Mouse (Mus musculus) cortical plate, adult 2 months (tissue): ENCODE results near the gene AC134908.4. TPM values are rescaled to one million over a fixed set of nuclear protein-coding genes. Genes with fewer than 3 reads are reported as not detected.

ENCODE experiments used
- H3K27ac ChIP-seq: fragments of 200-500 bp; 2 replicates; pipeline ENCODE4 v1.5.1; 2012; ENCODE audit warnings: low read length, control low read depth, inconsistent platforms; ENCODE audit not compliant: insufficient read depth
- H3K4me1 ChIP-seq: fragments of 200-500 bp; 2 replicates; pipeline ENCODE4 v1.6.1; 2011; ENCODE audit warnings: low read length; ENCODE audit not compliant: control insufficient read depth, insufficient read depth
- H3K4me3 ChIP-seq: fragments of 200-500 bp; 2 replicates; pipeline ENCODE4 v1.5.1; 2011; ENCODE audit warnings: mild to moderate bottlenecking, low read length, control low read depth; ENCODE audit not compliant: insufficient read depth
- CTCF ChIP-seq: fragments of 200-500 bp; IDR thresholded peaks from 2 replicates; pipeline ENCODE4 v1.5.1; 2011; ENCODE audit warnings: mild to moderate bottlenecking, control low read depth, low read length; ENCODE audit not compliant: insufficient read depth; ENCODE audit errors: extremely low read depth
- POLR2A ChIP-seq: fragments of 200-500 bp; IDR thresholded peaks from 2 replicates; pipeline ENCODE4 v1.6.1; 2011; ENCODE audit warnings: mild to moderate bottlenecking, low read length, control low read depth; ENCODE audit not compliant: insufficient read depth; ENCODE audit errors: extremely low read depth
- polyA plus RNA-seq: library from polyadenylated mRNA; depleted of rRNA; stranded (reverse); fragments of >200 nt; gene quantifications from 2 replicates; pipeline ENCODE4 v1.2.3, GENCODE M21; 2012

AC134908.4 gene
- polyA plus RNA-seq, 1 experiment: 4.0 TPM

- H3K4me1 ChIP-seq: peaks cover 10% of the 10 kb centered on the region
- no peak overlapping the region for H3K27ac ChIP-seq
- H3K4me3 ChIP-seq: no peak overlapping the region
- TF ChIP-seq CTCF (no peak), POLR2A (no peak)
Observed at GRCm38 (mm10) chr17:25838904-25839303, 43.4 kb upstream of the AC134908.4 start.

- no peak for TF ChIP-seq POLR2A
- TF ChIP-seq CTCF: no peak
- peak overlapping the region; percentile 69; the same call in 1 of the 2 replicates for H3K27ac ChIP-seq
- H3K4me1 ChIP-seq: peaks cover 5% of the 10 kb centered on the region
- no peak overlapping the region; the same call in 1 of the 2 replicates for H3K4me3 ChIP-seq
Observed at GRCm38 (mm10) chr17:25837533-25837932, 42.1 kb upstream of the AC134908.4 start.

GRCm38 (mm10) chr17:25837076-25837410, 41.6 kb upstream of the AC134908.4 start, which contains the start of gene Rhbdl1:
TSS of gene Rhbdl1 (minus strand) at chr17:25837295.
- Histone ChIP-seq H3K4me1 (peaks cover 5% of the 10 kb centered on the region), H3K27ac (peak within 1 kb of the TSS; percentile 69), H3K4me3 (peak within 1 kb of the TSS; percentile 51)
- TF ChIP-seq POLR2A: peak; percentile 71; the same call in 1 of the 2 replicates
- no peak for TF ChIP-seq CTCF

GRCm38 (mm10) chr17:25836397-25837075, 41.1 kb upstream of the AC134908.4 start:
- TF ChIP-seq CTCF (no peak), POLR2A (no peak)
- Histone ChIP-seq H3K4me3 (peak overlapping the region; percentile 51), H3K27ac (peak overlapping the region; percentile 69), H3K4me1 (peaks cover 5% of the 10 kb centered on the region)

- H3K27ac ChIP-seq: peak overlapping the region; percentile 69; the same call in 1 of the 2 replicates
- TF ChIP-seq CTCF: no peak
- TF ChIP-seq POLR2A: no peak
- peaks cover 6% of the 10 kb centered on the region for H3K4me1 ChIP-seq
- peak overlapping the region; percentile 51; the same call in 1 of the 2 replicates for H3K4me3 ChIP-seq
Observed at GRCm38 (mm10) chr17:25835816-25836215, 40.4 kb upstream of the AC134908.4 start.

- Histone ChIP-seq H3K4me1 (peaks cover 6% of the 10 kb centered on the region), H3K4me3 (peak overlapping the region; percentile 51; the same call in 1 of the 2 replicates), H3K27ac (no peak overlapping the region)
- TF ChIP-seq POLR2A: no peak
Observed at GRCm38 (mm10) chr17:25835301-25835700, 39.8 kb upstream of the AC134908.4 start.

GRCm38 (mm10) chr17:25834595-25835222, 39.2 kb upstream of the AC134908.4 start:
- H3K4me3 ChIP-seq: peak overlapping the region; percentile 79; the same call in 1 of the 2 replicates
- H3K4me1 ChIP-seq: peaks cover 6% of the 10 kb centered on the region
- no peak overlapping the region for H3K27ac ChIP-seq
- TF ChIP-seq CTCF (no peak), POLR2A (no peak)

GRCm38 (mm10) chr17:25833961-25834594, 38.6 kb upstream of the AC134908.4 start:
- 0 out of 2 replicates have a peak overlapping the region, but pooled peaks have one; percentile 97 for H3K27ac ChIP-seq
- no peak for TF ChIP-seq CTCF
- TF ChIP-seq POLR2A: no peak
- peak overlapping the region; percentile 79 for H3K4me3 ChIP-seq
- peaks cover 6% of the 10 kb centered on the region for H3K4me1 ChIP-seq

GRCm38 (mm10) chr17:25833291-25833663, 37.8 kb upstream of the AC134908.4 start, which contains the start of gene Stub1:
TSS of gene Stub1 (minus strand) at chr17:25833404.
- peak within 1 kb of the TSS; percentile 79 for H3K4me3 ChIP-seq
- H3K27ac ChIP-seq: peak within 1 kb of the TSS; percentile 97
- no peak for TF ChIP-seq CTCF
- peak; percentile 24; the same call in 1 of the 2 replicates for TF ChIP-seq POLR2A
- H3K4me1 ChIP-seq: peaks cover 6% of the 10 kb centered on the region
